Mouse (Mus musculus): ENCODE results near the gene Gm4131. TPM values are rescaled to one million over a fixed set of nuclear protein-coding genes. Genes with fewer than 3 reads are reported as not detected.

Gm4131 gene
- polyA plus RNA-seq, 1 experiment from 2014 or later = not detected

DNA sequence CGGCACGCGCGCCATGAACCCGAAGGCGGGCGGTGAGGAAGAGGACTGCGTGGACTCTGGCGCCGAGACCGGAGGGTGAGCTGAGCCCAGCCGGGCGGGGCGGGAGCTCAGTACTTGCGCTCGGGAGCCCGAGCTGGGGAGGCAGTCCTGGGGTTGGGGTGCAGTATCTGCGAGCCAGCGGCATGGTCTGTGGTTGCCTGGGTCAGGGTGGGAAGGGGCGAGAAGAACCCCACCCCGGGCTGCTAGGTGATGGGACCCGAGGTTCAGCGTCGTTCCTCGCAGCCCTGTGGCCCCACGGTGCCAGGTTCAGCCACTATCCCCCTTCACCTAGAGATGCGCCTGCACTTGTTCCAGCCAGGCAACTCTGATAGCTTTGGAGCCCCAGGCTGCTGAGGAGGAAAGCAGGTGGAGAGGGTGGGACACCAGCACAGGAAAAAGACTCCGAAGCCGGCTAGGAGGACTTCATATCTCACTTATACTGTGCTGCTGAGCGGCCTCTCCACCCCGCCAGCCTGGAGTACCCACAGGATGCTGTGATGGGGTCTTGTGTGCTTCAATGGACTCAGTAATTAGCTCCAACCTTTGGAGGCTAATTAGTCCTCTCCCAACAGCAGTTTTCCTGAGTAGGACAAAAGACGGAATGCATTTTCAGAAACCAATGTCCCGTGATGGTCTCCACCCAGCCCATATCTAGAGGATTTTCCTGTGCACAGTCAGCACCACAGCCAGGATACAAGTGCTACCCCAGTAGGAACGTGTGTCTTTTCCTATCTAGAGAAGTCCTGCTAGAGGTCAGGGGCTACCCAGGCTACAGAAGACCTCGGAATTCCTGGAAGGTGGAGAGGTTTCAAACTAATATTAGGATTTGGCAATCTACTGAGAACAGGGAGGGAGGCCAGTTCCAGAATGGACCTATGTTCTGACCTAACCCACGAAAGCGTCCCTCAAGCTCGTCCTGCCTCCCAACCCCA lies 10.6 kb downstream of the Gm4131 start:
- Histone ChIP-seq H3K4me2 (ENCODE audit: low read length) (peak overlapping the region; percentile 93), H3K27me3 (replicated peaks; ENCODE audit: control insufficient read depth, insufficient read depth, low read length) (peaks cover 6% of the 10 kb centered on the region), H3K36me3 (ENCODE audit: control insufficient read depth, insufficient read depth, low read length) (no peaks in the 10 kb centered on the region), H3K4me3 (ENCODE audit: low read depth, low read length) (peak overlapping the region; percentile 62), H3K9me3 (ENCODE audit: control insufficient read depth, low read length) (no peaks in the 10 kb centered on the region), H3K4me1 (replicated peaks; ENCODE audit: control insufficient read depth, insufficient read depth, low read length) (peaks cover 5% of the 10 kb centered on the region; the same call in 1 of the 2 replicates), H3K9ac (ENCODE audit: low read length) (peak overlapping the region; percentile 55), H3K27ac (ENCODE audit: low read depth) (no peak overlapping the region)
- DNase-seq (ENCODE audit: low spot score) (no peak), ATAC-seq (replicated peaks; ENCODE audit: low FRiP score, low TSS enrichment, low read depth) (peak; percentile 68; the same call in 1 of the 2 replicates)
- WGBS = 12% methylated on average over 38 of the region's 38 CpGs

GRCm38 (mm10) chr14:62555309-62555829 lies 11.4 kb downstream of the Gm4131 start, which contains the start of gene Fam124a:
Fam124a (plus strand) TSS chr14:62555737.
- Histone ChIP-seq H3K27me3 (replicated peaks; ENCODE audit: control insufficient read depth, insufficient read depth, low read length) (peaks cover 6% of the 10 kb centered on the region), H3K4me1 (replicated peaks; ENCODE audit: control insufficient read depth, insufficient read depth, low read length) (peaks cover 5% of the 10 kb centered on the region; the same call in 1 of the 2 replicates), H3K9ac (ENCODE audit: low read length) (peak within 1 kb of the TSS; percentile 55), H3K27ac (ENCODE audit: low read depth) (no peak within 1 kb of the TSS), H3K36me3 (ENCODE audit: control insufficient read depth, insufficient read depth, low read length) (no peaks in the 10 kb centered on the region), H3K4me2 (ENCODE audit: low read length) (peak within 1 kb of the TSS; percentile 93), H3K4me3 (ENCODE audit: low read depth, low read length) (peak within 1 kb of the TSS; percentile 62), H3K9me3 (ENCODE audit: control insufficient read depth, low read length) (no peaks in the 10 kb centered on the region)
- ATAC-seq (replicated peaks; ENCODE audit: low FRiP score, low TSS enrichment, low read depth) = peak; percentile 87
- under 1% methylated on average over 44 of the region's 51 CpGs for WGBS
- peak; percentile 89 for DNase-seq (ENCODE audit: low spot score)

DNA sequence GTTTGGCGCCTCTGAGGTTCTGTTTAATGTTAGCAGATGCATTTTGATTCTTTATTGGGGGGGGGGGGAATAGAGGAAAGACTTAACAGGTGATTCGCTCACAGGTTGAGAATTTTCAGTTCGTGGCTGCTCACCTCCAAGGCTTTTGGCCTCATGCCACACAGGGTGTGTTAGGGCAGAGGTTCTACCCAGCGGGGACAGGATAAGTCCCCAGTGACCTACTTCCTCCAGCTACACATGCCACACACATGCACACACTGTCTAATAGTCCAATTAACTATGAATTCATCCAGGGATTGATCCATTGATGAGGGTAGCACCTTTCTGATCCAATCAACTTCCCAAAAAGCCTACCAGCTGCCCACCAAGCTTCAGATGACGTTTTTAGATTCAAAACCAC lies 12.9 kb downstream of the Gm4131 start:
- DNase-seq (ENCODE audit: low spot score) = no peak
- H3K27me3 ChIP-seq (replicated peaks; ENCODE audit: control insufficient read depth, insufficient read depth, low read length) = peaks cover 6% of the 10 kb centered on the region
- 82% methylated on average over 5 of the region's 5 CpGs for WGBS
- H3K9ac ChIP-seq (ENCODE audit: low read length) = no peak overlapping the region
- no peaks in the 10 kb centered on the region for H3K9me3 ChIP-seq (ENCODE audit: control insufficient read depth, low read length)
- no peak overlapping the region for H3K27ac ChIP-seq (ENCODE audit: low read depth)
- H3K4me1 ChIP-seq (replicated peaks; ENCODE audit: control insufficient read depth, insufficient read depth, low read length) = peaks cover 5% of the 10 kb centered on the region; the same call in 1 of the 2 replicates
- H3K4me3 ChIP-seq (ENCODE audit: low read depth, low read length) = no peak overlapping the region
- H3K36me3 ChIP-seq (ENCODE audit: control insufficient read depth, insufficient read depth, low read length) = no peaks in the 10 kb centered on the region
- no peak overlapping the region for H3K4me2 ChIP-seq (ENCODE audit: low read length)
- no peak for ATAC-seq (replicated peaks; ENCODE audit: low FRiP score, low TSS enrichment, low read depth)

GRCm38 (mm10) chr14:62552771-62553170 lies 13.9 kb downstream of the Gm4131 start:
- Histone ChIP-seq H3K4me3 (ENCODE audit: low read depth, low read length) (no peak overlapping the region), H3K4me1 (replicated peaks; ENCODE audit: control insufficient read depth, insufficient read depth, low read length) (peaks cover 5% of the 10 kb centered on the region; the same call in 1 of the 2 replicates), H3K36me3 (ENCODE audit: control insufficient read depth, insufficient read depth, low read length) (no peaks in the 10 kb centered on the region), H3K4me2 (ENCODE audit: low read length) (no peak overlapping the region), H3K27me3 (replicated peaks; ENCODE audit: control insufficient read depth, insufficient read depth, low read length) (peaks cover 6% of the 10 kb centered on the region), H3K9ac (ENCODE audit: low read length) (no peak overlapping the region), H3K27ac (ENCODE audit: low read depth) (no peak overlapping the region), H3K9me3 (ENCODE audit: control insufficient read depth, low read length) (no peaks in the 10 kb centered on the region)
- DNase-seq (ENCODE audit: low spot score) = no peak
- WGBS = 89% methylated on average over 4 of the region's 4 CpGs
- no peak for ATAC-seq (replicated peaks; ENCODE audit: low FRiP score, low TSS enrichment, low read depth)

- no peaks in the 10 kb centered on the region for H3K9me3 ChIP-seq (ENCODE audit: control insufficient read depth, low read length)
- DNase-seq (ENCODE audit: low spot score) (no peak), ATAC-seq (replicated peaks; ENCODE audit: low FRiP score, low TSS enrichment, low read depth) (no peak)
- no peak overlapping the region for H3K4me3 ChIP-seq (ENCODE audit: low read depth, low read length)
- H3K9ac ChIP-seq (ENCODE audit: low read length) = no peak overlapping the region
- H3K27ac ChIP-seq (ENCODE audit: low read depth) = no peak overlapping the region
- H3K36me3 ChIP-seq (ENCODE audit: control insufficient read depth, insufficient read depth, low read length) = no peaks in the 10 kb centered on the region
- no peak overlapping the region for H3K4me2 ChIP-seq (ENCODE audit: low read length)
- peaks cover 3% of the 10 kb centered on the region; the same call in 1 of the 2 replicates for H3K4me1 ChIP-seq (replicated peaks; ENCODE audit: control insufficient read depth, insufficient read depth, low read length)
- H3K27me3 ChIP-seq (replicated peaks; ENCODE audit: control insufficient read depth, insufficient read depth, low read length) = no peaks in the 10 kb centered on the region; the same call in 1 of the 2 replicates
- 38% methylated on average over 4 of the region's 4 CpGs for WGBS
Measured at GRCm38 (mm10) chr14:62550121-62550520, 16.6 kb downstream of the Gm4131 start.

DNA sequence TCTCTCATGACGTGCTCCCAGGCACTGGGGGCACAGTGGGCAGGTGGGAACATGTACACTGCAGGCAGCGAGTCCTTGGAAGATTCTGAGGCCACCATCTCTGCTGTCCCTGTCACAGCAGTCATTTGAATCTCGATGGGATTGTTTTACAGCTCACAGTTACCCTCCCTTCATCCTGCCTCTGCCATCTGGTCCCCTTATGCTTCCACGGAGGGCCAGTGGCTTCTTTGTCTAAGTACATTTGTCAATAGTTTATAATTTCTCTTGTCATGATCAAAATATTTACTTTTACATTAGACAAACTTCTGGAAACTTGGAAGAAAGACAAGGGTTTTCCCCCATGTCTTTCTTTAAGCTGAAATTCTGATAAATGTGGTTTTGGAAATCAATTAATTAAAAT lies 20.0 kb downstream of the Gm4131 start:
- no peak overlapping the region for H3K4me3 ChIP-seq (ENCODE audit: low read depth, low read length)
- ATAC-seq (replicated peaks; ENCODE audit: low FRiP score, low TSS enrichment, low read depth) = no peak
- H3K9me3 ChIP-seq (ENCODE audit: control insufficient read depth, low read length) = no peaks in the 10 kb centered on the region

GRCm38 (mm10) chr14:62546296-62546695 lies 20.4 kb downstream of the Gm4131 start:
- no peak overlapping the region for H3K27ac ChIP-seq (ENCODE audit: low read depth)
- ATAC-seq (replicated peaks; ENCODE audit: low FRiP score, low TSS enrichment, low read depth) (no peak), DNase-seq (ENCODE audit: low spot score) (no peak)
- H3K9ac ChIP-seq (ENCODE audit: low read length) = no peak overlapping the region
- no peaks in the 10 kb centered on the region for H3K27me3 ChIP-seq (replicated peaks; ENCODE audit: control insufficient read depth, insufficient read depth, low read length)
- no peak overlapping the region for H3K4me3 ChIP-seq (ENCODE audit: low read depth, low read length)
- H3K36me3 ChIP-seq (ENCODE audit: control insufficient read depth, insufficient read depth, low read length) = no peaks in the 10 kb centered on the region
- 74% methylated on average over 6 of the region's 6 CpGs for WGBS
- no peaks in the 10 kb centered on the region for H3K4me1 ChIP-seq (replicated peaks; ENCODE audit: control insufficient read depth, insufficient read depth, low read length)
- no peaks in the 10 kb centered on the region for H3K9me3 ChIP-seq (ENCODE audit: control insufficient read depth, low read length)
- no peak overlapping the region for H3K4me2 ChIP-seq (ENCODE audit: low read length)

More for the DNA sequence above, 20.0 kb downstream of the Gm4131 start:
- Histone ChIP-seq H3K27ac (ENCODE audit: low read depth) (no peak overlapping the region), H3K27me3 (replicated peaks; ENCODE audit: control insufficient read depth, insufficient read depth, low read length) (no peaks in the 10 kb centered on the region), H3K4me1 (replicated peaks; ENCODE audit: control insufficient read depth, insufficient read depth, low read length) (no peaks in the 10 kb centered on the region), H3K9ac (ENCODE audit: low read length) (no peak overlapping the region), H3K36me3 (ENCODE audit: control insufficient read depth, insufficient read depth, low read length) (no peaks in the 10 kb centered on the region), H3K4me2 (ENCODE audit: low read length) (no peak overlapping the region)
- 38% methylated on average over 4 of the region's 4 CpGs for WGBS
- no peak for DNase-seq (ENCODE audit: low spot score)

DNA sequence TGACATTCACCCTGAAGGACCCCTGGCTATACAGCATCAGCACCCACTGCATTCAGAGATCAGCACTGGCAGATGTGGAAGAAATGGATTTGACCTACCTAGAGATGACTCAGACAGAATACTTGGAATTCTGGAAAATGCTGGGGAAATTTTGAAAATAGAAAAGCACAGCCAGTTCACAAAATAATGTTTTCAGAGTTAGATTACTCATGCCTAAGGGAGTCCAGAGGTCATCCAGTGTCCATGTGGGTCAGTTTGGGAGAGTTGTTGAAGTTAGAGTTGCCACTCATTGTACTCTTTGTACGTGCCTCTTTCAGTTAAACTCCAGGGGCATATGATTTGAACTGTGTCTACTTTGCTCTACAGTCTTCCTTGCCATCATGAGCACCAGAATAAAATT lies 25.0 kb downstream of the Gm4131 start:
- DNase-seq (ENCODE audit: low spot score) = no peak
- no peak for ATAC-seq (replicated peaks; ENCODE audit: low FRiP score, low TSS enrichment, low read depth)
- Histone ChIP-seq H3K27ac (ENCODE audit: low read depth) (no peak overlapping the region), H3K4me1 (replicated peaks; ENCODE audit: control insufficient read depth, insufficient read depth, low read length) (no peaks in the 10 kb centered on the region), H3K4me2 (ENCODE audit: low read length) (no peak overlapping the region), H3K27me3 (replicated peaks; ENCODE audit: control insufficient read depth, insufficient read depth, low read length) (no peaks in the 10 kb centered on the region), H3K36me3 (ENCODE audit: control insufficient read depth, insufficient read depth, low read length) (no peaks in the 10 kb centered on the region), H3K9ac (ENCODE audit: low read length) (no peak overlapping the region), H3K4me3 (ENCODE audit: low read depth, low read length) (no peak overlapping the region), H3K9me3 (ENCODE audit: control insufficient read depth, low read length) (no peaks in the 10 kb centered on the region)
- WGBS = 90% methylated on average over 1 of the region's 1 CpGs

Data from intestine, embryonic 14.5 days (tissue).